Mouse (Mus musculus) thymus, adult 2 months (tissue): ENCODE data around the gene Wdcp.

Experiments
- CTCF ChIP-seq: fragments of 200-500 bp; IDR thresholded peaks from 2 replicates; pipeline ENCODE4 v1.5.1; 2012; ENCODE audit warnings: mild to moderate bottlenecking, control low read depth, low read length, moderate library complexity, borderline replicate concordance; ENCODE audit not compliant: control insufficient read depth, poor library complexity, insufficient read depth; ENCODE audit errors: extremely low read depth
- POLR2A ChIP-seq: fragments of 200-500 bp; IDR thresholded peaks from 2 replicates; pipeline ENCODE4 v1.6.1; 2012; ENCODE audit warnings: mild to moderate bottlenecking, low read length, control low read depth, moderate library complexity; ENCODE audit not compliant: control insufficient read depth, poor library complexity, insufficient read depth; ENCODE audit errors: extremely low read depth

DNA sequence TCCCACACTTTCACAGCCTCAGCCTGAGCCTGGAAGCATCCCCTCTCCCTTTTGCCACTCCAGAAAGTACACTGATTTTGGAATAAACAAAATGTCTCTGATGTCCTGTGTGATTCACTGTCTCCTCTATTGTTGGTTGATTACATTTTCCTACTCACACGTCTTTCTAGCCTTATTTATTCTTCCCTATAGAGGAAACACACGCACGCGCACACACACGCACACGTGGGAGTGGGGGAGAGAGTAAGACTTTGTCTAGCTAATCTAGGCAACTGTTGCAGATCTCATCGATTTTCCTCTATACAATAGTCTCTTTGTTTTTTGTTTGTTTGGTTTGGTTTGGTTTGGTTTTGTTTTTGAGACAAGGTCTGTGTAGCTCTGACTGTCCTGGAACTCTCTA lies 65.3 kb downstream of the Wdcp start:
- TF ChIP-seq CTCF: no peak
- TF ChIP-seq POLR2A: no peak
